Mouse (Mus musculus): ENCODE results near the gene Ifnab. TPM values are rescaled to one million over a fixed set of nuclear protein-coding genes. Genes with fewer than 3 reads are reported as not detected.

The Ifnab gene
- not detected in 2 replicates for total RNA-seq (2023)

GRCm38 (mm10) chr4:88691259-88691658, at the start of gene Ifnab:
TSS of gene Ifnab (minus strand) at chr4:88691359.

GRCm38 (mm10) chr4:88721791-88722721, 30.9 kb upstream of the Ifnab start, which contains the start of the genes Gm26566 and Klhl9:
TSS of gene Gm26566 (plus strand) at chr4:88721805.
TSS of gene Klhl9 (minus strand) at chr4:88722465.

GRCm38 (mm10) chr4:88683812-88684211, 7.3 kb downstream of the Ifnab start, which contains the start of gene Ifna2:
TSS of gene Ifna2 (minus strand) at chr4:88683912.

GRCm38 (mm10) chr4:88676824-88677223, 14.3 kb downstream of the Ifnab start, which contains the start of gene Ifna16:
TSS of gene Ifna16 (minus strand) at chr4:88676924.

GRCm38 (mm10) chr4:88644359-88644758, 46.8 kb downstream of the Ifnab start, which contains the start of gene Ifna13:
TSS of gene Ifna13 (minus strand) at chr4:88644459.

Other genes with a start within 250 kb of the Ifnab start
- not detected in 2 replicates for gene Ifnb1, start 168.6 kb downstream of the Ifnab start, total RNA-seq (2023)
- not detected in 2 replicates for gene Ifna15, start 133.1 kb downstream of the Ifnab start, total RNA-seq (2023)
- gene Ifna14, start 119.6 kb downstream of the Ifnab start, total RNA-seq (2023) = not detected in 2 replicates
- not detected in 2 replicates for gene Ifna9, start 99.0 kb downstream of the Ifnab start, total RNA-seq (2023)
- gene Ifna12, start 88.0 kb downstream of the Ifnab start, total RNA-seq (2023) = not detected in 2 replicates
- gene C87499, start 56.9 kb downstream of the Ifnab start, total RNA-seq (2023) = not detected in 2 replicates
- gene Ifna13, start 46.9 kb downstream of the Ifnab start, total RNA-seq (2023) = not detected in 2 replicates
- gene Ifna16, start 14.4 kb downstream of the Ifnab start, total RNA-seq (2023) = not detected in 2 replicates
- not detected in 2 replicates for gene Ifna2, start 7.4 kb downstream of the Ifnab start, total RNA-seq (2023)
- gene Gm26566, start 30.4 kb upstream of the Ifnab start, total RNA-seq (2023) = 0.63 TPM in 1 of 2 replicates, not detected in the other
- 48.2 and 49.4 TPM in 2 replicates for gene Klhl9, start 31.1 kb upstream of the Ifnab start, total RNA-seq (2023)
- not detected in 2 replicates for gene Gm13271, start 63.5 kb upstream of the Ifnab start, total RNA-seq (2023)
- gene Gm13283, start 68.8 kb upstream of the Ifnab start, total RNA-seq (2023) = not detected in 2 replicates
- 0.54 TPM in 1 of 2 replicates, not detected in the other for gene Gm13290, start 82.5 kb upstream of the Ifnab start, total RNA-seq (2023)
- gene Gm13289, start 85.6 kb upstream of the Ifnab start, total RNA-seq (2023) = not detected in 2 replicates
- gene Gm13272, start 88.5 kb upstream of the Ifnab start, total RNA-seq (2023) = not detected in 2 replicates
- gene Ifnz, start 90.8 kb upstream of the Ifnab start, total RNA-seq (2023) = not detected in 2 replicates
- gene Gm13276, start 94.3 kb upstream of the Ifnab start, total RNA-seq (2023) = not detected in 2 replicates
- not detected in 2 replicates for gene Gm13277, start 97.3 kb upstream of the Ifnab start, total RNA-seq (2023)
- not detected in 2 replicates for gene Gm13278, start 100.2 kb upstream of the Ifnab start, total RNA-seq (2023)
- not detected in 2 replicates for gene Gm13275, start 103.1 kb upstream of the Ifnab start, total RNA-seq (2023)
- gene Gm13279, start 106.0 kb upstream of the Ifnab start, total RNA-seq (2023) = not detected in 2 replicates
- gene Gm13285, start 108.3 kb upstream of the Ifnab start, total RNA-seq (2023) = 0.45 TPM in 1 of 2 replicates, not detected in the other
- gene Gm13287, start 111.9 kb upstream of the Ifnab start, total RNA-seq (2023) = not detected in 2 replicates
- gene Gm13288, start 114.2 kb upstream of the Ifnab start, total RNA-seq (2023) = not detected in 2 replicates
- not detected in 2 replicates for gene Ifna7, start 124.9 kb upstream of the Ifnab start, total RNA-seq (2023)
- gene Ifna11, start 128.6 kb upstream of the Ifnab start, total RNA-seq (2023) = not detected in 2 replicates
- not detected in 2 replicates for gene Ifna6, start 136.1 kb upstream of the Ifnab start, total RNA-seq (2023)
- not detected in 2 replicates for gene Ifna5, start 144.2 kb upstream of the Ifnab start, total RNA-seq (2023)
- gene Ifna4, start 150.5 kb upstream of the Ifnab start, total RNA-seq (2023) = not detected in 2 replicates
- not detected in 2 replicates for gene Ifna1, start 158.7 kb upstream of the Ifnab start, total RNA-seq (2023)
- not detected in 2 replicates for gene Ifne, start 188.8 kb upstream of the Ifnab start, total RNA-seq (2023)